Mouse (Mus musculus) spleen, adult 2 months (tissue): Measurements from ENCODE around the gene Ccz1.

ENCODE experiments used
- CTCF ChIP-seq: fragments of 200-500 bp; IDR thresholded peaks from 2 replicates; pipeline ENCODE4 v1.5.1; 2011; ENCODE audit warnings: mild to moderate bottlenecking, inconsistent platforms; ENCODE audit not compliant: insufficient read depth, insufficient read length, insufficient replicate concordance; ENCODE audit errors: extremely low read depth
- POLR2A ChIP-seq: fragments of 200-500 bp; IDR thresholded peaks from 2 replicates; pipeline ENCODE4 v1.6.1; 2011; ENCODE audit warnings: low read depth, low read length, inconsistent platforms

- TF ChIP-seq CTCF (no peak), POLR2A (no peak)
These were observed 48.9 kb downstream of the Ccz1 start for GRCm38 (mm10) chr5:143965586-143966345.
